Comparison of ENCODE assay signal across 8 mouse cellular contexts in genomic region chr3:89437269-89437668, GRCm38 (mm10). TPM values are rescaled to one million over a fixed set of nuclear protein-coding genes. Genes with fewer than 3 reads are reported as not detected.
DNase-seq lines count a peak whose midpoint lies in the region; ATAC-seq and TF ChIP-seq lines count a peak whose summit lies in the region.

No protein-coding gene starts in this region.

- H3K36me3 ChIP-seq in embryonic facial prominence, embryonic 12.5 days: peaks cover 27% of the 10 kb centered on the region
- H3K36me3 ChIP-seq in lung, postnatal 0 days (ENCODE audit: insufficient read depth, low read length): peaks cover 14% of the 10 kb centered on the region

- H3K27me3 ChIP-seq in embryonic facial prominence, embryonic 12.5 days: no peaks in the 10 kb centered on the region
- no peaks in the 10 kb centered on the region for H3K27me3 ChIP-seq in lung, postnatal 0 days (replicated peaks; ENCODE audit: insufficient read depth, low read length)

- WGBS in embryonic facial prominence, embryonic 12.5 days: 34% methylated on average over 5 of the region's 5 CpGs
- WGBS in lung, postnatal 0 days: 29% methylated on average over 5 of the region's 5 CpGs

- no peak for TF ChIP-seq CTCF in lung, postnatal 0 days (IDR thresholded peaks at IDR 0.05)

- peak overlapping the region; percentile 60 for H3K9ac ChIP-seq in embryonic facial prominence, embryonic 12.5 days
- peak overlapping the region; percentile 45 for H3K9ac ChIP-seq in lung, postnatal 0 days (replicated peaks; ENCODE audit: low read depth)

- no peak for ATAC-seq in embryonic facial prominence, embryonic 12.5 days (ENCODE audit: insufficient number of reproducible peaks, insufficient read depth, low FRiP score, low TSS enrichment)
- ATAC-seq in inflammation-experienced regulatory T-cells, adult 6 months: peak; percentile 64
- peak; percentile 69 for ATAC-seq in lung, postnatal 0 days

- DNase-seq in adrenal gland, postnatal 14 days: peak; percentile 61
- no peak for DNase-seq in adrenal gland, postnatal 25 days
- DNase-seq in CD4-positive helper T cell, adult 2 months (ENCODE audit: low read depth, low spot score): peak; percentile 84
- DNase-seq in lung, postnatal 0 days (ENCODE audit: low spot score): peak; percentile 71
- DNase-seq in skeletal muscle tissue, adult 2 months (ENCODE audit: low read depth, low spot score): peak; percentile 69
- no peak for DNase-seq in layer of hippocampus, adult 9-10 months (ENCODE audit: low spot score)

- H3K4me1 ChIP-seq in embryonic facial prominence, embryonic 12.5 days: peaks cover 6% of the 10 kb centered on the region
- H3K4me1 ChIP-seq in lung, postnatal 0 days (ENCODE audit: insufficient read depth, low read depth, low read length): peaks cover 9% of the 10 kb centered on the region; the same call in 1 of the 2 replicates

- peak overlapping the region; percentile 80 for H3K27ac ChIP-seq in embryonic facial prominence, embryonic 12.5 days
- H3K27ac ChIP-seq in lung, postnatal 0 days (ENCODE audit: low read length): peak overlapping the region; percentile 84

- TF ChIP-seq EP300 in lung, postnatal 0 days (IDR thresholded peaks at IDR 0.05): no peak

- peak overlapping the region; percentile 48 for H3K4me3 ChIP-seq in embryonic facial prominence, embryonic 12.5 days
- peak overlapping the region; percentile 44 for H3K4me3 ChIP-seq in lung, postnatal 0 days (ENCODE audit: low read depth, low read length)

- H3K9me3 ChIP-seq in embryonic facial prominence, embryonic 12.5 days: no peaks in the 10 kb centered on the region
- no peaks in the 10 kb centered on the region for H3K9me3 ChIP-seq in lung, postnatal 0 days (ENCODE audit: low read length)

- peak overlapping the region; percentile 61 for H3K4me2 ChIP-seq in embryonic facial prominence, embryonic 12.5 days (replicated peaks)
- H3K4me2 ChIP-seq in lung, postnatal 0 days (replicated peaks; ENCODE audit: low read depth, low read length): peak overlapping the region; percentile 63

RNA-seq across cellular contexts. Expression of gene Pbxip1, which starts 0.8 kb away (rescaled TPM):
- total RNA-seq in adrenal gland, postnatal 14 days (2021): 43.9 and 48.7 TPM in 2 replicates
- 37.9 and 51.1 TPM in 2 replicates for total RNA-seq in adrenal gland, postnatal 25 days (2021)
- 29.8 and 30.1 TPM in 2 replicates for polyA plus RNA-seq in embryonic facial prominence, embryonic 12.5 days (2016; fragmentation: Nextera tagmentation; extraction: Ambion mirVana)
- 10 to 100 TPM; 41.1 to 46.1 (median 42.2) TPM for polyA plus RNA-seq in inflammation-experienced regulatory T-cells, adult 6 months (2017; shearing (Covaris generic))
- 55.9 and 63.0 TPM in 2 replicates for polyA plus RNA-seq in lung, postnatal 0 days (2015; fragmentation: Nextera tagmentation; extraction: Ambion mirVana)

RNA-seq across cellular contexts. Expression of gene Pygo2, which starts 7.3 kb away (rescaled TPM):
- total RNA-seq in adrenal gland, postnatal 14 days (2021): 36.4 and 48.3 TPM in 2 replicates
- total RNA-seq in adrenal gland, postnatal 25 days (2021): 38.6 and 46.8 TPM in 2 replicates
- 67.3 and 67.9 TPM in 2 replicates for polyA plus RNA-seq in embryonic facial prominence, embryonic 12.5 days (2016; fragmentation: Nextera tagmentation; extraction: Ambion mirVana)
- polyA plus RNA-seq in inflammation-experienced regulatory T-cells, adult 6 months (2017; shearing (Covaris generic)): 1 to 10 TPM; 9.0 to 9.6 (median 9.5) TPM
- polyA plus RNA-seq in lung, postnatal 0 days (2015; fragmentation: Nextera tagmentation; extraction: Ambion mirVana): 19.4 and 20.7 TPM in 2 replicates

RNA-seq across cellular contexts. Expression of gene Pmvk, which starts 17.1 kb away (rescaled TPM):
- total RNA-seq in adrenal gland, postnatal 14 days (2021): 16.6 and 19.0 TPM in 2 replicates
- total RNA-seq in adrenal gland, postnatal 25 days (2021): 31.7 and 53.8 TPM in 2 replicates
- 57.0 and 58.8 TPM in 2 replicates for polyA plus RNA-seq in embryonic facial prominence, embryonic 12.5 days (2016; fragmentation: Nextera tagmentation; extraction: Ambion mirVana)
- polyA plus RNA-seq in inflammation-experienced regulatory T-cells, adult 6 months (2017; shearing (Covaris generic)): 10 to 100 TPM; 34.8 to 40.5 (median 39.0) TPM
- polyA plus RNA-seq in lung, postnatal 0 days (2015; fragmentation: Nextera tagmentation; extraction: Ambion mirVana): 53.5 and 96.6 TPM in 2 replicates

RNA-seq across cellular contexts. Expression of gene Shc1, which starts 19.0 kb away (rescaled TPM):
- 80.5 and 94.6 TPM in 2 replicates for total RNA-seq in adrenal gland, postnatal 14 days (2021)
- 74.4 and 101 TPM in 2 replicates for total RNA-seq in adrenal gland, postnatal 25 days (2021)
- 94.5 and 97.5 TPM in 2 replicates for polyA plus RNA-seq in embryonic facial prominence, embryonic 12.5 days (2016; fragmentation: Nextera tagmentation; extraction: Ambion mirVana)
- 10 to 100 TPM; 31.2 to 34.1 (median 33.7) TPM for polyA plus RNA-seq in inflammation-experienced regulatory T-cells, adult 6 months (2017; shearing (Covaris generic))
- polyA plus RNA-seq in lung, postnatal 0 days (2015; fragmentation: Nextera tagmentation; extraction: Ambion mirVana): 52.6 and 55.7 TPM in 2 replicates

RNA-seq across cellular contexts. Expression of gene Cks1b, which starts 19.1 kb away (rescaled TPM):
- 34.9 and 38.0 TPM in 2 replicates for total RNA-seq in adrenal gland, postnatal 14 days (2021)
- total RNA-seq in adrenal gland, postnatal 25 days (2021): 24.8 and 26.2 TPM in 2 replicates
- polyA plus RNA-seq in embryonic facial prominence, embryonic 12.5 days (2016; fragmentation: Nextera tagmentation; extraction: Ambion mirVana): 480 and 499 TPM in 2 replicates
- polyA plus RNA-seq in inflammation-experienced regulatory T-cells, adult 6 months (2017; shearing (Covaris generic)): 100 to 1,000 TPM in 1 of 3 experiments, 10 to 100 TPM in 2; 23.3 to 176 (median 34.8) TPM
- 75.5 and 83.0 TPM in 2 replicates for polyA plus RNA-seq in lung, postnatal 0 days (2015; fragmentation: Nextera tagmentation; extraction: Ambion mirVana)

Comparison
In these comparisons a context has a peak if more than half of its experiments do, and no peak if none do; other contexts are left out.
1. DNase-seq: peak in adrenal gland, postnatal 14 days (single experiment), CD4-positive helper T cell, adult 2 months (single experiment), lung, postnatal 0 days (single experiment) and skeletal muscle tissue, adult 2 months (single experiment); none in adrenal gland, postnatal 25 days (single experiment) and layer of hippocampus, adult 9-10 months (single experiment).